Mouse (Mus musculus) embryonic facial prominence, embryonic 11.5 days (tissue): ENCODE measurements at regions not wholly inside any gene's neighbourhood (a gene's known extent, or its start where the extent isn't known, plus 50 kb on each side); places are given as distances from the start of the nearest gene placed in this dataset.

Experiments
- ATAC-seq: fragments of 200-750 bp; cut with Nextera tagmentation; replicated peaks from 2 replicates; pipeline ENCODE4 v1.8.0; 2017; ENCODE audit warnings: low read depth; ENCODE audit not compliant: insufficient number of reproducible peaks, low FRiP score, low TSS enrichment
- DNase-seq: peaks from one replicate; pipeline ENCODE4 v3.0.0-alpha.2; 2015; ENCODE audit warnings: low spot score
- H3K27ac ChIP-seq: fragments of 300-500 bp; sonication (generic); replicated peaks from 2 replicates; pipeline ENCODE4 v1.5.1; 2014; ENCODE audit warnings: mild to moderate bottlenecking, low read depth, low read length, control low read depth
- H3K27me3 ChIP-seq: fragments of 300-500 bp; sonication (generic); 2 replicates; pipeline ENCODE4 v1.6.1; 2014; ENCODE audit warnings: mild to moderate bottlenecking, low read length, moderate library complexity, mixed read lengths; ENCODE audit not compliant: control insufficient read depth, insufficient read depth
- H3K36me3 ChIP-seq: fragments of 300-500 bp; sonication (generic); replicated peaks from 2 replicates; pipeline ENCODE4 v1.6.1; 2014; ENCODE audit warnings: low read depth, mild to moderate bottlenecking, low read length, moderate library complexity, mixed read lengths; ENCODE audit not compliant: control insufficient read depth, insufficient read depth
- H3K4me1 ChIP-seq: fragments of 300-500 bp; sonication (generic); 2 replicates; pipeline ENCODE4 v1.6.1; 2014; ENCODE audit warnings: low read length, mixed read lengths; ENCODE audit not compliant: control insufficient read depth, insufficient read depth
- H3K4me2 ChIP-seq: fragments of 300-500 bp; sonication (generic); 2 replicates; pipeline ENCODE4 v1.6.1; 2014; ENCODE audit warnings: low read depth, mild to moderate bottlenecking, control low read depth, low read length, moderate library complexity
- H3K4me3 ChIP-seq: fragments of 300-500 bp; sonication (generic); 2 replicates; pipeline ENCODE4 v1.5.1; 2014; ENCODE audit warnings: low read depth, low read length, control low read depth
- H3K9ac ChIP-seq: fragments of 300-500 bp; sonication (generic); replicated peaks from 2 replicates; pipeline ENCODE4 v1.6.1; 2014; ENCODE audit warnings: mild to moderate bottlenecking, control low read depth, low read length
- H3K9me3 ChIP-seq: fragments of 300-500 bp; sonication (generic); replicated peaks from 2 replicates; pipeline ENCODE4 v1.6.1; 2016; ENCODE audit warnings: mild to moderate bottlenecking, low read length, inconsistent platforms, mixed read lengths; ENCODE audit not compliant: control insufficient read depth
- WGBS: fragments of 180-500 bp; shearing (Covaris S2); extraction: QIAGEN DNeasy Blood & Tissue Kit; methylation state at CpG from one replicate; pipeline ENCODE4 v1.1.7; 2014; 5-methylcytosine and 5-hydroxymethylcytosine counted together

DNA sequence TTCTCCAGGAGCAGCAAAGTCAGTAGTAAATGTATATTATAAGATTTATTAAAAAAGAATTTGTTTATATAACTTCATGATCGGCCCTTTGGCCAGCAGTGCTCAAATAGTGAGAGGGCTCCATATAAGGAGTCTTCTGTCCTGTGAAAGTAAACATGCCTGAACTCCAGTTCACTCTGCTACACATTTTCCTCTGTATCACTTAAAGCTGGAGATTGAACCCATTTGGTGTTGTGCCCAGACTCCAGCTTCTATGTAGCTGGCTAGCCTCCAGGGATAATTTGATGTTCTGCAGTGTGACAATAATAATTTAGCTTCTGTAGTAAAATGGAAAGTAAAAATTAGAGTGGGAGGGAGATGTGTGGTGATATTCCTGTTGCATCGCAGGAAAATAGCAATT, 332.8 kb upstream of the Gli3 start:
- no peaks in the 10 kb centered on the region for H3K36me3 ChIP-seq
- ATAC-seq (no peak), DNase-seq (no peak)
- H3K27ac ChIP-seq = no peak overlapping the region
- H3K9me3 ChIP-seq = no peaks in the 10 kb centered on the region
- H3K9ac ChIP-seq = no peak overlapping the region
- H3K4me3 ChIP-seq = no peak overlapping the region
- no peaks in the 10 kb centered on the region for H3K4me1 ChIP-seq
- no peaks in the 10 kb centered on the region for H3K27me3 ChIP-seq
- H3K4me2 ChIP-seq = no peak overlapping the region
- 89% methylated on average over 2 of the region's 2 CpGs for WGBS

GRCm38 (mm10) chr13:15146167-15146566, 316.9 kb upstream of the Gli3 start:
- Histone ChIP-seq H3K4me3 (no peak overlapping the region), H3K36me3 (no peaks in the 10 kb centered on the region)
- DNase-seq = peak; percentile 7

GRCm38 (mm10) chr13:15180898-15181297, 282.1 kb upstream of the Gli3 start:
- Histone ChIP-seq H3K27me3 (no peaks in the 10 kb centered on the region), H3K27ac (no peak overlapping the region), H3K4me1 (no peaks in the 10 kb centered on the region), H3K4me2 (no peak overlapping the region), H3K9ac (no peak overlapping the region), H3K9me3 (no peaks in the 10 kb centered on the region), H3K4me3 (no peak overlapping the region), H3K36me3 (no peaks in the 10 kb centered on the region)
- DNase-seq (no peak), ATAC-seq (no peak)
- WGBS = 60% methylated on average over 2 of the region's 2 CpGs

More at GRCm38 (mm10) chr13:15146167-15146566, 316.9 kb upstream of the Gli3 start:
- 62% methylated on average over 6 of the region's 6 CpGs for WGBS
- H3K4me1 ChIP-seq = no peaks in the 10 kb centered on the region
- no peak overlapping the region for H3K27ac ChIP-seq
- no peak overlapping the region for H3K4me2 ChIP-seq
- H3K9ac ChIP-seq = no peak overlapping the region
- no peaks in the 10 kb centered on the region for H3K27me3 ChIP-seq
- no peaks in the 10 kb centered on the region for H3K9me3 ChIP-seq
- no peak for ATAC-seq

DNA sequence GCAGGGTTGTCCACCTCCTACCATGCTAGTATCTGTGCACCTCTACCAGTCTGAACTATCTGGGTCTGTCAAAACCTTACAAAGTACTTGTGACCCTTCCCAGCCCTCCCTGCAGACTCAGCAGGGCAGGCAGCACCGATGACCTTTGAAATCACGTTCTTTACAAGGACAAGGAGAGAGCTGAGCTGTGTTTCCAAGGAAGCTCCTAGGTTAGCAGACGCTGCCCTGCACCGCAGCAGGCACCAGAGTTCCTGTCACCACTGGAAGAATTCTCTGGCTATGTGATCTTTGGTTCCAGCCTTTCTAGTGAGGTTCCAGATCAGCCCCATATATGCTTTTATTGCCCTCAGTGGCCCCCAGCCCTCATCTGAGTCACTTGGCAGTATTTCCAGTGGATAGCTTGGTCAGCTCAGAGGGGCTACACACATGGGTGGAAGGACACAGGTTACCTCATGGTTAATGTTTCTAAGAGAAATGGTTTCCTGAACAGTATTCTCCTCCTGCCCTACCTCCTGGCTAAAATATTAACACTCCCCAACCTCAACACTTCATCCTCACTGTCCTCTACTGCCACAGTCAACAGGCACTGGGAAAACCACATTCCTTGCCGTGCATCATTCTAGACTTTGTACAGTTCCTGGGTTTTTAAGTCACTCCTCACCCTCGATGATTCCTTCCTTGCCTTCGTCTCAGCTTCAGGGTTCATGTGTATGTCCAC, 251.2 kb upstream of the Gli3 start:
- Histone ChIP-seq H3K4me1 (peaks cover 3% of the 10 kb centered on the region; the same call in 1 of the 2 replicates), H3K36me3 (no peaks in the 10 kb centered on the region), H3K9me3 (no peaks in the 10 kb centered on the region), H3K27me3 (no peaks in the 10 kb centered on the region), H3K27ac (no peak overlapping the region), H3K9ac (no peak overlapping the region), H3K4me2 (no peak overlapping the region), H3K4me3 (no peak overlapping the region)
- 77% methylated on average over 7 of the region's 7 CpGs for WGBS
- DNase-seq (no peak), ATAC-seq (no peak)

- H3K27me3 ChIP-seq = no peaks in the 10 kb centered on the region
- peak; percentile 62 for ATAC-seq
These were observed 250.6 kb upstream of the Gli3 start for GRCm38 (mm10) chr13:15212353-15212850.

GRCm38 (mm10) chr13:15221322-15221721, 241.7 kb upstream of the Gli3 start:
- Histone ChIP-seq H3K9me3 (no peaks in the 10 kb centered on the region), H3K4me1 (no peaks in the 10 kb centered on the region), H3K27ac (no peak overlapping the region), H3K4me2 (no peak overlapping the region), H3K36me3 (no peaks in the 10 kb centered on the region), H3K9ac (no peak overlapping the region), H3K27me3 (no peaks in the 10 kb centered on the region), H3K4me3 (no peak overlapping the region)
- DNase-seq (peak; percentile 10), ATAC-seq (no peak)
- WGBS = 58% methylated on average over 3 of the region's 3 CpGs

More at GRCm38 (mm10) chr13:15212353-15212850, 250.6 kb upstream of the Gli3 start:
- Histone ChIP-seq H3K36me3 (no peaks in the 10 kb centered on the region), H3K9ac (no peak overlapping the region), H3K4me2 (no peak overlapping the region), H3K27ac (no peak overlapping the region), H3K4me3 (no peak overlapping the region), H3K4me1 (peaks cover 3% of the 10 kb centered on the region; the same call in 1 of the 2 replicates), H3K9me3 (no peaks in the 10 kb centered on the region)
- WGBS = 41% methylated on average over 5 of the region's 5 CpGs
- DNase-seq = peak; percentile 71

DNA sequence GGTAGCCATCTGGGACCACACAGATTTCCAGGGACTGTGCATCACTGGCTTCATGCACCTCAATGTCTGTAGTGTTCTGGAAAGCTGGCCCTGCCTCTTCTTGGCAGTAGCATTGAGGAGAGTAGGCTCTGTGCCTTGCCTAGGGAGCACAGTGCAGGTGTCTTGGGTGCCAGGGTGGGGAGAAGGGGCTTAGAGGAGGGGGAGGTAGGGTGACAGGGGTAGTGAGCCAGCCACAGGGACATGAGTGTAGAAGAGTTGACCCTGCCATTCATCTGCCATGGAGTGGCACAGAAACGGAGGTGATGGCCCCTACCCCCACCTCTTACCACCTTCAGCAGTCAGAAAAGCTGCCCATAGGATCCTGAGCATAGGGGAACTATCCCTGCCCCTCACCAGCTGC, 235.4 kb upstream of the Gli3 start:
- Histone ChIP-seq H3K4me1 (no peaks in the 10 kb centered on the region), H3K36me3 (no peaks in the 10 kb centered on the region), H3K27ac (no peak overlapping the region), H3K9ac (no peak overlapping the region), H3K27me3 (no peaks in the 10 kb centered on the region), H3K4me3 (no peak overlapping the region), H3K4me2 (no peak overlapping the region), H3K9me3 (no peaks in the 10 kb centered on the region)
- WGBS = 62% methylated on average over 1 of the region's 1 CpGs
- DNase-seq (no peak), ATAC-seq (no peak)
